Mouse (Mus musculus) C2C12 (cell line): ENCODE measurements around the gene Dlgap5. TPM values are rescaled to one million over a fixed set of nuclear protein-coding genes. Genes with fewer than 3 reads are reported as not detected.

Experiments used
- H3K27me3 ChIP-seq: one replicate; pipeline ENCODE4 v1.6.1; 2011; ENCODE audit not compliant: control insufficient read depth, insufficient read depth, insufficient read length
- H3K36me3 ChIP-seq: one replicate; pipeline ENCODE4 v1.6.1; 2011; ENCODE audit not compliant: control insufficient read depth, insufficient read depth
- H3K4me3 ChIP-seq: one replicate; pipeline ENCODE4 v1.5.1; 2011; ENCODE audit warnings: mild to moderate bottlenecking, control low read depth; ENCODE audit not compliant: poor library complexity, insufficient read depth, severe bottlenecking
- H3K79me2 ChIP-seq: one replicate; pipeline ENCODE4 v1.6.1; 2011; ENCODE audit not compliant: control insufficient read depth, insufficient read depth
- H3K79me3 ChIP-seq: one replicate; pipeline ENCODE4 v1.6.1; 2011; ENCODE audit warnings: low read depth, control low read depth
- H3ac ChIP-seq: one replicate; pipeline ENCODE3; 2011; ENCODE audit warnings: low read depth; ENCODE audit not compliant: control insufficient read depth, insufficient read length
- CEBPB ChIP-seq: IDR thresholded peaks from one replicate; pipeline ENCODE4 v1.6.1; 2011; ENCODE audit warnings: low read depth, mild to moderate bottlenecking, control low read depth, moderate library complexity
- CTCF ChIP-seq: IDR thresholded peaks from one replicate; pipeline ENCODE4 v1.5.1; 2011; ENCODE audit not compliant: control insufficient read depth, insufficient read depth, insufficient read length
- FOSL1 ChIP-seq: IDR thresholded peaks from one replicate; pipeline ENCODE4 v1.8.0; 2011; ENCODE audit warnings: mild to moderate bottlenecking, low read length; ENCODE audit not compliant: poor library complexity, insufficient read depth, severe bottlenecking
- MAX ChIP-seq: IDR thresholded peaks from one replicate; pipeline ENCODE4 v1.6.1; 2011; ENCODE audit warnings: mild to moderate bottlenecking, control low read depth
- MYOD1 ChIP-seq: IDR thresholded peaks from one replicate; pipeline ENCODE4 v1.6.1; 2011; ENCODE audit warnings: low read depth; ENCODE audit not compliant: control insufficient read depth, insufficient read length
- MYOG ChIP-seq: IDR thresholded peaks from one replicate; pipeline ENCODE4 v1.6.1; 2011; ENCODE audit not compliant: control insufficient read depth, insufficient read length; ENCODE audit errors: extremely low read depth
- USF1 ChIP-seq: IDR thresholded peaks from one replicate; pipeline ENCODE4 v1.6.1; 2011; ENCODE audit warnings: low read depth, mild to moderate bottlenecking, control low read depth, moderate library complexity
- polyA plus RNA-seq: library from polyadenylated mRNA; unstranded; fragments of >200 nt; fragmentation: generic; extraction: Trizol; gene quantifications from one replicate; pipeline ENCODE4 v1.2.1, GENCODE M21; 2012; ENCODE audit warnings: missing spikeins

The Dlgap5 gene
- polyA plus RNA-seq, 1 experiment, result 34.2 TPM

GRCm38 (mm10) chr14:47366881-47367321 lies 51.3 kb downstream of the Dlgap5 start:
- no peaks in the 10 kb centered on the region for H3K79me2 ChIP-seq
- no peak for TF ChIP-seq MAX
- TF ChIP-seq MYOG, result no peak
- TF ChIP-seq CEBPB, result no peak
- no peak for TF ChIP-seq FOSL1
- no peak for TF ChIP-seq USF1
- TF ChIP-seq MYOD1, result no peak
- H3K79me3 ChIP-seq, result no peaks in the 10 kb centered on the region
- no peaks in the 10 kb centered on the region for H3K27me3 ChIP-seq
- H3ac ChIP-seq, result no peak overlapping the region
- no peak overlapping the region for H3K4me3 ChIP-seq
- H3K36me3 ChIP-seq, result no peaks in the 10 kb centered on the region

- no peaks in the 10 kb centered on the region for H3K79me2 ChIP-seq
- no peak overlapping the region for H3ac ChIP-seq
- H3K36me3 ChIP-seq, result no peaks in the 10 kb centered on the region
- H3K27me3 ChIP-seq, result no peaks in the 10 kb centered on the region
- no peak overlapping the region for H3K4me3 ChIP-seq
- TF ChIP-seq MYOG, result no peak
- TF ChIP-seq CTCF, result no peak
- no peak for TF ChIP-seq USF1
- no peak for TF ChIP-seq FOSL1
- no peak for TF ChIP-seq CEBPB
- no peak for TF ChIP-seq MAX
- H3K79me3 ChIP-seq, result no peaks in the 10 kb centered on the region
Observed at GRCm38 (mm10) chr14:47364742-47365449, 53.3 kb downstream of the Dlgap5 start.

GRCm38 (mm10) chr14:47361899-47362298 lies 56.3 kb downstream of the Dlgap5 start:
- Histone ChIP-seq H3K79me3 (no peaks in the 10 kb centered on the region), H3K36me3 (no peaks in the 10 kb centered on the region), H3ac (no peak overlapping the region), H3K4me3 (no peak overlapping the region), H3K79me2 (no peaks in the 10 kb centered on the region), H3K27me3 (no peaks in the 10 kb centered on the region)
- TF ChIP-seq MYOD1 (no peak), CTCF (no peak), USF1 (no peak), FOSL1 (no peak), CEBPB (no peak), MAX (no peak), MYOG (no peak)

- TF ChIP-seq CTCF (no peak), MYOD1 (no peak), MAX (no peak), CEBPB (no peak), USF1 (no peak), FOSL1 (no peak)
- no peaks in the 10 kb centered on the region for H3K27me3 ChIP-seq
- H3K4me3 ChIP-seq, result no peak overlapping the region
- no peaks in the 10 kb centered on the region for H3K36me3 ChIP-seq
- no peaks in the 10 kb centered on the region for H3K79me2 ChIP-seq
- H3K79me3 ChIP-seq, result no peaks in the 10 kb centered on the region
- no peak overlapping the region for H3ac ChIP-seq
Observed at GRCm38 (mm10) chr14:47361418-47361817, 56.8 kb downstream of the Dlgap5 start.

GRCm38 (mm10) chr14:47359610-47360009 lies 58.6 kb downstream of the Dlgap5 start:
- H3K79me3 ChIP-seq, result no peaks in the 10 kb centered on the region
- H3K79me2 ChIP-seq, result no peaks in the 10 kb centered on the region
- no peaks in the 10 kb centered on the region for H3K36me3 ChIP-seq
- no peaks in the 10 kb centered on the region for H3K27me3 ChIP-seq
- TF ChIP-seq USF1 (no peak), CTCF (no peak), MYOD1 (no peak), CEBPB (no peak), FOSL1 (no peak), MYOG (no peak), MAX (no peak)
- no peak overlapping the region for H3K4me3 ChIP-seq
- H3ac ChIP-seq, result no peak overlapping the region

GRCm38 (mm10) chr14:47356622-47357021 lies 61.6 kb downstream of the Dlgap5 start:
- Histone ChIP-seq H3K27me3 (no peaks in the 10 kb centered on the region), H3K79me2 (no peaks in the 10 kb centered on the region), H3K36me3 (no peaks in the 10 kb centered on the region), H3K79me3 (no peaks in the 10 kb centered on the region), H3ac (no peak overlapping the region), H3K4me3 (no peak overlapping the region)
- TF ChIP-seq MAX, result no peak
- TF ChIP-seq MYOD1, result peak; percentile 100
- no peak for TF ChIP-seq MYOG
- peak; percentile 49 for TF ChIP-seq FOSL1
- no peak for TF ChIP-seq USF1
